Mouse (Mus musculus): ENCODE measurements around the gene Mamdc4.

The Mamdc4 gene

GRCm38 (mm10) chr2:25574579-25575431 lies at the start of gene Mamdc4, which contains the start of gene Phpt1:
Mamdc4 (minus strand) TSS chr2:25574845.
Phpt1 (minus strand) TSS chr2:25575224.
- DNase-seq, result peak; percentile 97 to 98

GRCm38 (mm10) chr2:25621229-25622200 lies 46.9 kb upstream of the Mamdc4 start, which contains the start of gene Tmem141:
Tmem141 (minus strand) TSS chr2:25622005.
- DNase-seq, result peak; percentile 92 to 94

- DNase-seq, result no peak
Measured at GRCm38 (mm10) chr2:25620852-25621228, 46.2 kb upstream of the Mamdc4 start.

GRCm38 (mm10) chr2:25620386-25620785 lies 45.7 kb upstream of the Mamdc4 start:
- DNase-seq, result no peak

- DNase-seq, result no peak
Measured at GRCm38 (mm10) chr2:25617578-25617977, 42.9 kb upstream of the Mamdc4 start, which contains the start of gene Ccdc183. Ccdc183 (minus strand) TSS chr2:25617678.

GRCm38 (mm10) chr2:25616398-25616797 lies 41.8 kb upstream of the Mamdc4 start:
- DNase-seq, result no peak

- no peak for DNase-seq
Measured at GRCm38 (mm10) chr2:25608671-25609070, 34.0 kb upstream of the Mamdc4 start.

GRCm38 (mm10) chr2:25607761-25608622 lies 33.3 kb upstream of the Mamdc4 start, which contains the start of gene Rabl6:
Rabl6 (minus strand) TSS chr2:25608521.
- peak; percentile 92 to 93 for DNase-seq

- DNase-seq, result no peak
Measured at GRCm38 (mm10) chr2:25602526-25602925, 27.9 kb upstream of the Mamdc4 start.

- DNase-seq, result no peak
Measured at GRCm38 (mm10) chr2:25600037-25600436, 25.4 kb upstream of the Mamdc4 start.

GRCm38 (mm10) chr2:25598749-25599148 lies 24.1 kb upstream of the Mamdc4 start:
- no peak for DNase-seq

- DNase-seq, result no peak
Measured at GRCm38 (mm10) chr2:25596765-25597510, 22.3 kb upstream of the Mamdc4 start.

- peak in 1 of 2 experiments; percentile 39 for DNase-seq
Measured at GRCm38 (mm10) chr2:25591863-25592262, 17.2 kb upstream of the Mamdc4 start.

GRCm38 (mm10) chr2:25588227-25588907 lies 13.7 kb upstream of the Mamdc4 start:
- DNase-seq, result no peak

GRCm38 (mm10) chr2:25587290-25587689 lies 12.6 kb upstream of the Mamdc4 start:
- DNase-seq, result no peak

GRCm38 (mm10) chr2:25585601-25586000 lies 11.0 kb upstream of the Mamdc4 start:
- no peak for DNase-seq

- DNase-seq, result no peak
Measured at GRCm38 (mm10) chr2:25584856-25585255, 10.2 kb upstream of the Mamdc4 start.

GRCm38 (mm10) chr2:25584152-25584551 lies 9.5 kb upstream of the Mamdc4 start:
- no peak for DNase-seq

GRCm38 (mm10) chr2:25583571-25583970 lies 8.9 kb upstream of the Mamdc4 start:
- DNase-seq, result no peak

- DNase-seq, result no peak
Measured at GRCm38 (mm10) chr2:25583120-25583481, 8.5 kb upstream of the Mamdc4 start.
